In genomic region chr5:36795647-36796295, GRCm38 (mm10) we compare ENCODE assay signal across 8 mouse cellular contexts. TPM values are rescaled to one million over a fixed set of nuclear protein-coding genes. Genes with fewer than 3 reads are reported as not detected.
DNase-seq lines count a peak whose midpoint lies in the region; ATAC-seq and TF ChIP-seq lines count a peak whose summit lies in the region.
"Not testable (repeated sequence)": the region's sequence is repeated elsewhere in the genome, so short reads cannot be mapped to it uniquely, and the experiment has no call there.

No protein-coding gene starts in this region.

- 5% methylated on average over 35 of the region's 37 CpGs for whole genome bisulfite sequencing in forebrain, embryonic 14.5 days
- 2% methylated on average over 36 of the region's 37 CpGs for WGBS in liver, embryonic 15.5 days (ENCODE audit: insufficient replicate concordance)
- WGBS in neural tube, embryonic 11.5 days, result 4% methylated on average over 35 of the region's 37 CpGs
- WGBS in stomach, postnatal 0 days, result 2% methylated on average over 34 of the region's 37 CpGs

- TF ChIP-seq CTCF in stomach, postnatal 0 days (IDR thresholded peaks at IDR 0.05; ENCODE audit: low read depth), result peak; percentile 43

- DNase-seq in ES-CJ7 (ENCODE audit: low read depth, low spot score), result peak; percentile 52
- peak; percentile 63 for DNase-seq in cerebellum, adult 11 months
- DNase-seq in forebrain, embryonic 14.5 days (ENCODE audit: low spot score), result peak; percentile 59
- DNase-seq in heart, postnatal 10 days, result peak; percentile 78 to 80
- peak; percentile 72 to 82 for DNase-seq in kidney, postnatal 4 days
- DNase-seq in neural tube, embryonic 11.5 days (ENCODE audit: low spot score), result peak; percentile 63
- DNase-seq in stomach, postnatal 0 days (ENCODE audit: low spot score), result peak; percentile 72

- H3K36me3 ChIP-seq in forebrain, embryonic 14.5 days (ENCODE audit: control insufficient read depth, insufficient read depth, low read length), result peaks cover 12% of the 10 kb centered on the region
- H3K36me3 ChIP-seq in liver, embryonic 15.5 days (replicated peaks), result peaks cover 18% of the 10 kb centered on the region
- H3K36me3 ChIP-seq in neural tube, embryonic 11.5 days (ENCODE audit: control insufficient read depth, insufficient read depth, low read length); stomach, postnatal 0 days (ENCODE audit: control insufficient read depth, insufficient read depth, low read length): not testable (repeated sequence)

- not testable (repeated sequence) for H3K4me1 ChIP-seq in forebrain, embryonic 14.5 days (ENCODE audit: control insufficient read depth, insufficient read depth, low read length); neural tube, embryonic 11.5 days (ENCODE audit: control insufficient read depth, insufficient read depth, low read length); stomach, postnatal 0 days (replicated peaks; ENCODE audit: control insufficient read depth, insufficient read depth)
- H3K4me1 ChIP-seq in liver, embryonic 15.5 days (replicated peaks), result peaks cover 32% of the 10 kb centered on the region

- not testable (repeated sequence) for TF ChIP-seq EP300 in stomach, postnatal 0 days (optimal IDR thresholded peaks at IDR 0.05)

- intact Hi-C loops in heart, postnatal 10 days (cut with DNase I), result not testable (repeated sequence)

- ATAC-seq in forebrain, embryonic 14.5 days, result peak; percentile 68
- peak; percentile 64 for ATAC-seq in liver, embryonic 15.5 days (ENCODE audit: insufficient read depth)
- peak; percentile 67; the same call in 1 of the 2 replicates for ATAC-seq in neural tube, embryonic 11.5 days (ENCODE audit: insufficient read depth, low FRiP score, low TSS enrichment)
- peak; percentile 49 for ATAC-seq in stomach, postnatal 0 days (ENCODE audit: low FRiP score, low TSS enrichment)

- H3K4me2 ChIP-seq in forebrain, embryonic 14.5 days (ENCODE audit: low read length), result peak overlapping the region; percentile 53
- peak overlapping the region; percentile 78 for H3K4me2 ChIP-seq in liver, embryonic 15.5 days
- peak overlapping the region; percentile 53 for H3K4me2 ChIP-seq in neural tube, embryonic 11.5 days (ENCODE audit: low read depth)
- peak overlapping the region; percentile 58 for H3K4me2 ChIP-seq in stomach, postnatal 0 days (replicated peaks; ENCODE audit: low read depth)

- H3K27me3 ChIP-seq in forebrain, embryonic 14.5 days (replicated peaks; ENCODE audit: control insufficient read depth, insufficient read depth, low read length); neural tube, embryonic 11.5 days (ENCODE audit: control insufficient read depth, insufficient read depth, low read length); stomach, postnatal 0 days (ENCODE audit: control insufficient read depth, insufficient read depth, low read length): not testable (repeated sequence)
- H3K27me3 ChIP-seq in liver, embryonic 15.5 days, result peaks cover 22% of the 10 kb centered on the region

- peak overlapping the region; percentile 89 for H3K9ac ChIP-seq in forebrain, embryonic 14.5 days (ENCODE audit: low read length)
- H3K9ac ChIP-seq in liver, embryonic 15.5 days, result peak overlapping the region; percentile 73
- peak overlapping the region; percentile 84 for H3K9ac ChIP-seq in neural tube, embryonic 11.5 days (ENCODE audit: low read length)
- peak overlapping the region; percentile 73 for H3K9ac ChIP-seq in stomach, postnatal 0 days (ENCODE audit: low read length)

- H3K27ac ChIP-seq in forebrain, embryonic 14.5 days (ENCODE audit: low read depth, low read length), result peak overlapping the region; percentile 92
- peak overlapping the region; percentile 95 for H3K27ac ChIP-seq in liver, embryonic 15.5 days (replicated peaks)
- peak overlapping the region; percentile 95 for H3K27ac ChIP-seq in neural tube, embryonic 11.5 days (ENCODE audit: low read depth, low read length)
- H3K27ac ChIP-seq in stomach, postnatal 0 days (replicated peaks), result peak overlapping the region; percentile 94

- H3K9me3 ChIP-seq in forebrain, embryonic 14.5 days (replicated peaks; ENCODE audit: control insufficient read depth, low read length); liver, embryonic 15.5 days (replicated peaks); neural tube, embryonic 11.5 days (ENCODE audit: control insufficient read depth, low read length); stomach, postnatal 0 days (ENCODE audit: control insufficient read depth, low read length): not testable (repeated sequence)

- peak overlapping the region; percentile 68 for H3K4me3 ChIP-seq in forebrain, embryonic 14.5 days (ENCODE audit: low read depth, low read length)
- peak overlapping the region; percentile 83 for H3K4me3 ChIP-seq in liver, embryonic 15.5 days (replicated peaks)
- peak overlapping the region; percentile 69 for H3K4me3 ChIP-seq in neural tube, embryonic 11.5 days (ENCODE audit: low read depth, low read length)
- peak overlapping the region; percentile 64 for H3K4me3 ChIP-seq in stomach, postnatal 0 days (ENCODE audit: low read depth, low read length)

RNA-seq across cellular contexts. Expression of gene Mrfap1, which starts 0.8 kb away (rescaled TPM):
- 394 and 418 TPM in 2 replicates for polyA plus RNA-seq in forebrain, embryonic 14.5 days (2014; fragmentation: Nextera tagmentation; extraction: Ambion mirVana)
- total RNA-seq in heart, postnatal 10 days (2021), result 100 to 1,000 TPM; 300 to 317 TPM
- polyA plus RNA-seq in liver, embryonic 15.5 days (2015; fragmentation: Nextera tagmentation; extraction: Ambion mirVana), result 144 and 145 TPM in 2 replicates
- 570 and 602 TPM in 2 replicates for polyA plus RNA-seq in neural tube, embryonic 11.5 days (2014; fragmentation: Nextera tagmentation; extraction: Ambion mirVana)
- polyA plus RNA-seq in stomach, postnatal 0 days (2015; fragmentation: Nextera tagmentation; extraction: Ambion mirVana), result 310 and 322 TPM in 2 replicates

RNA-seq across cellular contexts. Expression of gene Man2b2, which starts 34.7 kb away (rescaled TPM):
- 5.7 and 7.4 TPM in 2 replicates for polyA plus RNA-seq in forebrain, embryonic 14.5 days (2014; fragmentation: Nextera tagmentation; extraction: Ambion mirVana)
- total RNA-seq in heart, postnatal 10 days (2021), result 10 to 100 TPM; 18.1 to 21.2 TPM
- 16.1 and 18.0 TPM in 2 replicates for polyA plus RNA-seq in liver, embryonic 15.5 days (2015; fragmentation: Nextera tagmentation; extraction: Ambion mirVana)
- polyA plus RNA-seq in neural tube, embryonic 11.5 days (2014; fragmentation: Nextera tagmentation; extraction: Ambion mirVana), result 11.3 and 14.6 TPM in 2 replicates
- polyA plus RNA-seq in stomach, postnatal 0 days (2015; fragmentation: Nextera tagmentation; extraction: Ambion mirVana), result 16.3 and 18.0 TPM in 2 replicates

RNA-seq across cellular contexts. Expression of gene Bloc1s4, which starts 47.3 kb away (rescaled TPM):
- polyA plus RNA-seq in forebrain, embryonic 14.5 days (2014; fragmentation: Nextera tagmentation; extraction: Ambion mirVana), result 23.9 and 27.7 TPM in 2 replicates
- total RNA-seq in heart, postnatal 10 days (2021), result 10 to 100 TPM; 12.5 to 14.3 TPM
- polyA plus RNA-seq in liver, embryonic 15.5 days (2015; fragmentation: Nextera tagmentation; extraction: Ambion mirVana), result 15.9 and 16.3 TPM in 2 replicates
- 25.9 and 27.0 TPM in 2 replicates for polyA plus RNA-seq in neural tube, embryonic 11.5 days (2014; fragmentation: Nextera tagmentation; extraction: Ambion mirVana)
- 21.4 and 22.2 TPM in 2 replicates for polyA plus RNA-seq in stomach, postnatal 0 days (2015; fragmentation: Nextera tagmentation; extraction: Ambion mirVana)

Comparison
In these comparisons a context has a peak if more than half of its experiments do, and no peak if none do; other contexts are left out.
1. Peak in every context shown above with its lines: DNase-seq, ATAC-seq, H3K4me3 ChIP-seq and H3K27ac ChIP-seq.